Mouse (Mus musculus): ENCODE data around the gene Tmbim4. TPM values are rescaled to one million over a fixed set of nuclear protein-coding genes. Genes with fewer than 3 reads are reported as not detected.
A peak's percentile ranks its signal among the peaks of the same experiment; 100 is the strongest.

Gene Tmbim4
- polyA plus RNA-seq, 1 experiment = 155 TPM

DNA sequence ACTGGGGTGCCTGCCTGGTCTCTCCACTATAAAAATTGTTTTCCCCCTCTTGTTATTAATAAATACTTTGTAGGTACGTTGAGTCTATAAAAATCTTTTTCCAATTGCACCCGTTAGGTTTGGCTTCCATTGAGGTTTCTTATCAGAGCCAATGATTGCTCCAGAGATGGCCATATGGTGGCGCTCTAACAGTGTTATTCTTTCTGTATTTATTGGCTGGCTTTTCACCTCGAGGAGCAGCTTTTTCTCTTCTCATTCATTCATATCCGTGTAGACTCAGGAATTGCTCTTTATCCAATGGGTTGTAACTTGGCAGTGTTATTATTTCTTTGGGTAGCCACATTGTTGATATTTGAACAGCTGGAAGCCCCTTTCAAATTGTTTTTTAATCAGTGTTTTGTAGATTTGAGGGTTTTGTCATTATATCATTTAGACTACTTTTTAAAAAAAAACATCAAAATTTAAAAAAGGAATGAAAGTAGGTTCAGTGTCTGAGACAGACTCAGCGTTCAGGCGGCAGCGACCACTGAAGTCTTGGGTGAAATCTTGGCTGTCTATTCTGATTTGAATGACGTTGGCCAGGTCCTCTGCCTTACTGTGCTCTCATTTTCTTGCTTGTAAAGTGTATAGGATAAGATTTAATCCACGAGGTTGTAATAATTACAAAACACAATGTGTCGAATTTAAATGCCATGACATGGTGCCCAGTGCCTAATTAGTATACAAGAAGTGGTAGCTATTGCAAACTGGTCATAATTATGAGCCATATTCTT is 49.7 kb downstream of the Tmbim4 start:
- Histone ChIP-seq H3K4me3 (ENCODE audit: control insufficient read depth, insufficient read depth, low read length) (no peak overlapping the region), H3K4me1 (replicated peaks; ENCODE audit: control insufficient read depth, insufficient read depth, low read length) (no peaks in the 10 kb centered on the region), H3K27ac (ENCODE audit: control insufficient read depth, insufficient read depth, low read length) (no peak overlapping the region), H3K27me3 (ENCODE audit: control insufficient read depth, insufficient read depth, low read length) (no peaks in the 10 kb centered on the region), H3K36me3 (ENCODE audit: control insufficient read depth, insufficient read depth, low read length) (no peaks in the 10 kb centered on the region)
- TF ChIP-seq CTCF (IDR thresholded peaks at IDR 0.05; ENCODE audit: borderline replicate concordance, control insufficient read depth, extremely low read depth, insufficient read depth, low read length, poor library complexity) (no peak), POLR2A (IDR thresholded peaks at IDR 0.05; ENCODE audit: control insufficient read depth, extremely low read depth, insufficient read depth, low read length, poor library complexity) (no peak)
- DNase-seq = no peak
- WGBS = 71% methylated on average over 11 of the region's 11 CpGs

DNA sequence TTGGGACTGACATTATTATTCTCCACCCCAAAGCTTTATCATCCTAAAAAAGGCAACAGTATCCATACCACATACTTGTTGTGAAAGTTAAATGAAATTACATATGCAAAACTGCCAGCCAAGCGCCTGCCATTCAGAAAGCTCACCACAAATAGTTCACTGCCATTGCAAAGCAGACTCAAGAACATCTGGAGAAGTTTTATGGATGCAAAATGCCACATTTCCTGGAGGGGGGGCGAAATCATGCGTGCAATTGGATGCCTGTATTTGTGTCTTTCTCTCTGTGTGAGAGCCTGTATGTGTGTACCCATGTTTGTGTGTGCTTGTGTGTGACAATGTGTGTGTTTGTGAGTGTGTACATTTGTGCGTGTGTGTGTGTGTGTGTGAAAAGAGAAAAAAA is 50.4 kb downstream of the Tmbim4 start:
- no peak for TF ChIP-seq POLR2A (IDR thresholded peaks at IDR 0.05; ENCODE audit: control insufficient read depth, extremely low read depth, insufficient read depth, low read length, poor library complexity)
- no peak for TF ChIP-seq CTCF (IDR thresholded peaks at IDR 0.05; ENCODE audit: borderline replicate concordance, control insufficient read depth, extremely low read depth, insufficient read depth, low read length, poor library complexity)
- Histone ChIP-seq H3K4me1 (replicated peaks; ENCODE audit: control insufficient read depth, insufficient read depth, low read length) (no peaks in the 10 kb centered on the region), H3K27ac (ENCODE audit: control insufficient read depth, insufficient read depth, low read length) (no peak overlapping the region), H3K36me3 (ENCODE audit: control insufficient read depth, insufficient read depth, low read length) (no peaks in the 10 kb centered on the region), H3K4me3 (ENCODE audit: control insufficient read depth, insufficient read depth, low read length) (no peak overlapping the region), H3K27me3 (ENCODE audit: control insufficient read depth, insufficient read depth, low read length) (no peaks in the 10 kb centered on the region)
- DNase-seq = no peak
- WGBS = 91% methylated on average over 4 of the region's 4 CpGs

DNA sequence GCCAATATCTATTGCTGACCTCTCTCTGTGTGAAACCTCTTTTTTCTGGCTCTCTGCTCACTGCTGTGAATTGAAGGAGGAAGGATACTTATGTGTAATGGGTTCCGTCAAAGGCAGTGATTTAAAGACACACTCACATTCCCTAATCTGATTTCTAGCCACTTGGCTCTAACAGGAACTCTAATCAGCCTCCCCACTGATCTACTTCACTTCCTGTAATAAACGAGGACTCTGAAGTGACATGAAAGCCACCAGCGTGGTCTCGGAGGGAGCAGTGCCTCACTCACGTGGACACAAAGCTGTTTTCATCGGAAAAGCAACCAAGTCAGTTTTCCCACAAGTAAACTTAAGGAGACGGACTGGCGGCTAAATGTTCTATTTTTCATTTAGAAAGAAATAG is 51.4 kb downstream of the Tmbim4 start:
- no peak overlapping the region for H3K4me3 ChIP-seq (ENCODE audit: control insufficient read depth, insufficient read depth, low read length)
- H3K27ac ChIP-seq (ENCODE audit: control insufficient read depth, insufficient read depth, low read length) = no peak overlapping the region
- no peaks in the 10 kb centered on the region for H3K36me3 ChIP-seq (ENCODE audit: control insufficient read depth, insufficient read depth, low read length)
- no peak for DNase-seq
- TF ChIP-seq CTCF (IDR thresholded peaks at IDR 0.05; ENCODE audit: borderline replicate concordance, control insufficient read depth, extremely low read depth, insufficient read depth, low read length, poor library complexity) = no peak
- no peak for TF ChIP-seq POLR2A (IDR thresholded peaks at IDR 0.05; ENCODE audit: control insufficient read depth, extremely low read depth, insufficient read depth, low read length, poor library complexity)
- H3K27me3 ChIP-seq (ENCODE audit: control insufficient read depth, insufficient read depth, low read length) = no peaks in the 10 kb centered on the region
- WGBS = 15% methylated on average over 8 of the region's 8 CpGs
- 0 out of 2 replicates have a peak, but pooled peaks cover 2% of the 10 kb centered on the region for H3K4me1 ChIP-seq (replicated peaks; ENCODE audit: control insufficient read depth, insufficient read depth, low read length)

DNA sequence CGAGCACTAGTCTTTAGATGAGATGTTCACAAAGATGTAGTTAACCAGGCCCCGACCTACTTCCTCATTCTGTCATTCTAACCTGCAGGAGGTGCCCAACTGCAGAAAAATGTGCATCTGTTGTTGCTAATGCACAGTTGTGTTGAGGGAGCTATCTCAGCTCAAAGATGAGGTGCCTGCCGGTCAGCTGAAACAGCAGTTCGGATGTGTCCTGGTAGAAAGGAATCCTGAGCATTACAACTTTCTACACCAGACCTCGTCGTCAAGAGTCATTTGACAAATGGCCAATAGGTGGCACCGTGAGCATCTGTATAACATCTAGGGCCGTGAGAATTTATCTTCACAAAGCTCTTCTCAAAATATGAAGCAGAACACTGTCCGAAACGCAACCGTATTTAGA is 55.8 kb downstream of the Tmbim4 start:
- peak; percentile 33 for DNase-seq
- Histone ChIP-seq H3K4me1 (replicated peaks; ENCODE audit: control insufficient read depth, insufficient read depth, low read length) (0 out of 2 replicates have a peak, but pooled peaks cover 2% of the 10 kb centered on the region), H3K27ac (ENCODE audit: control insufficient read depth, insufficient read depth, low read length) (no peak overlapping the region), H3K27me3 (ENCODE audit: control insufficient read depth, insufficient read depth, low read length) (no peaks in the 10 kb centered on the region), H3K4me3 (ENCODE audit: control insufficient read depth, insufficient read depth, low read length) (no peak overlapping the region), H3K36me3 (ENCODE audit: control insufficient read depth, insufficient read depth, low read length) (no peaks in the 10 kb centered on the region)
- WGBS = 16% methylated on average over 11 of the region's 11 CpGs
- TF ChIP-seq POLR2A (IDR thresholded peaks at IDR 0.05; ENCODE audit: control insufficient read depth, extremely low read depth, insufficient read depth, low read length, poor library complexity) = no peak

DNA sequence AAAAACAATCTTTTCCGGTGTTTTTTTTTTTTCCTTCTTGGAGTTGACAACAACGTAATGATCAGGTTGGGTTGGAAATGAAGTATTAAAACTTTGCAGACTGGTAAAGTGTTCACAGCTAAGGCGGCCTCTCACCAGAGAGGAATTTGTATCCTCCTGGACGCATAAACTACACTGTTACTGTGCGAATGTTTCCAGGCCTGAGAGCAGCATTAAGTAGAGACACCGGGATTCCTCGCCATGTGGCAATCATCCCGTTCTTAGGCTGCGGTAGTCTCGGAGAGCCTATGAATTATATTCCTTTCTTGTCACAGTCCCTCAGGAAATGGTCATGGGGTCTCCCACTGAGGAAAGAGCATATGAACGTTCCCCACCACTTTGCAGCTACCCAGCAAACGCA is 66.4 kb downstream of the Tmbim4 start:
- H3K4me3 ChIP-seq (ENCODE audit: control insufficient read depth, insufficient read depth, low read length) = no peak overlapping the region
- H3K27ac ChIP-seq (ENCODE audit: control insufficient read depth, insufficient read depth, low read length) = no peak overlapping the region
- H3K4me1 ChIP-seq (replicated peaks; ENCODE audit: control insufficient read depth, insufficient read depth, low read length) = 0 out of 2 replicates have a peak, but pooled peaks cover 3% of the 10 kb centered on the region
- DNase-seq = no peak
- H3K36me3 ChIP-seq (ENCODE audit: control insufficient read depth, insufficient read depth, low read length) = no peaks in the 10 kb centered on the region
- 91% methylated on average over 12 of the region's 12 CpGs for WGBS
- TF ChIP-seq CTCF (IDR thresholded peaks at IDR 0.05; ENCODE audit: borderline replicate concordance, control insufficient read depth, extremely low read depth, insufficient read depth, low read length, poor library complexity) (no peak), POLR2A (IDR thresholded peaks at IDR 0.05; ENCODE audit: control insufficient read depth, extremely low read depth, insufficient read depth, low read length, poor library complexity) (no peak)
- H3K27me3 ChIP-seq (ENCODE audit: control insufficient read depth, insufficient read depth, low read length) = no peaks in the 10 kb centered on the region

DNA sequence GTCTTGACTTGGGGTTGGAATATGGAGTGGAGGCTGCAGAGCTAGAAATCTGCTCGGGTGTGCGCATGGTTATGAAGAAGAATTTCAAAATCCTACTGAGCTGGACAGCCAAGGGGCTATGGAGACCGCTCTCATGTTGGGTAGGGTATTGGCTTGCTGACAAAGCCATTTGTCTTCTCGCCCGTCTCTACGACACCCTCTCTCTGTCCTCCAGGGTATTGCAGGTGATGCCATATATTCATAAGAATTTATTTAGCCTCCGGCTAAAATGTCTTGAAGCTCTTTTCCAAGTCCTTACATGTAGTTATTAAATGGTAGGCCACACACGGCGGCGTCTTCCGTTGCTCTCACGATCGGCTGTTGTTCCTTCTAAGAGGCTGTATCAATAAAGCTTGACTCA is 68.6 kb downstream of the Tmbim4 start:
- Histone ChIP-seq H3K36me3 (ENCODE audit: control insufficient read depth, insufficient read depth, low read length) (no peaks in the 10 kb centered on the region), H3K4me3 (ENCODE audit: control insufficient read depth, insufficient read depth, low read length) (no peak overlapping the region), H3K4me1 (replicated peaks; ENCODE audit: control insufficient read depth, insufficient read depth, low read length) (0 out of 2 replicates have a peak, but pooled peaks cover 3% of the 10 kb centered on the region), H3K27me3 (ENCODE audit: control insufficient read depth, insufficient read depth, low read length) (no peaks in the 10 kb centered on the region), H3K27ac (ENCODE audit: control insufficient read depth, insufficient read depth, low read length) (no peak overlapping the region)
- 96% methylated on average over 13 of the region's 13 CpGs for WGBS
- TF ChIP-seq POLR2A (IDR thresholded peaks at IDR 0.05; ENCODE audit: control insufficient read depth, extremely low read depth, insufficient read depth, low read length, poor library complexity) (no peak), CTCF (IDR thresholded peaks at IDR 0.05; ENCODE audit: borderline replicate concordance, control insufficient read depth, extremely low read depth, insufficient read depth, low read length, poor library complexity) (no peak)
- DNase-seq = no peak

All from thymus, adult 2 months (tissue).